Mouse (Mus musculus) subcutaneous adipose tissue, adult 2 months (tissue): Measurements from ENCODE around the gene Tgfbr3. TPM values are rescaled to one million over a fixed set of nuclear protein-coding genes. Genes with fewer than 3 reads are reported as not detected.

Source experiments
- polyA plus RNA-seq: library from polyadenylated mRNA; depleted of rRNA; stranded (reverse); fragments of >200 nt; gene quantifications from 2 replicates; pipeline ENCODE4 v1.2.3, GENCODE M21; 2012; ENCODE audit warnings: low replicate concordance; rRNA removed

The Tgfbr3 gene
- 57.1 and 61.8 TPM in 2 replicates for polyA plus RNA-seq

GRCm38 (mm10) chr5:107289234-107289764 is at the start of gene Tgfbr3:
Tgfbr3 (minus strand) TSS chr5:107289629.

GRCm38 (mm10) chr5:107330916-107331421 is 41.5 kb upstream of the Tgfbr3 start, which contains the start of gene Brdt:
Brdt (plus strand) TSS chr5:107331159.

Other genes with a start within 250 kb of the Tgfbr3 start
- 1.6 and 1.8 TPM in 2 replicates for gene Brdt, start 41.5 kb upstream of the Tgfbr3 start, polyA plus RNA-seq
- gene Ephx4, start 113.1 kb upstream of the Tgfbr3 start, polyA plus RNA-seq = 0.79 and 3.1 TPM in 2 replicates
- gene Lpcat2b, start 141.9 kb upstream of the Tgfbr3 start, polyA plus RNA-seq = 0.09 TPM in 1 of 2 replicates, not detected in the other
- 1.8 and 2.3 TPM in 2 replicates for gene Btbd8, start 148.4 kb upstream of the Tgfbr3 start, polyA plus RNA-seq
- 0.11 TPM in 1 of 2 replicates, not detected in the other for gene Gm42669, start 218.0 kb upstream of the Tgfbr3 start, polyA plus RNA-seq
- 0.08 and 0.21 TPM in 2 replicates for gene 1700028K03Rik, start 245.1 kb upstream of the Tgfbr3 start, polyA plus RNA-seq